Mouse (Mus musculus): ENCODE results near the gene Pcmt1. TPM values are rescaled to one million over a fixed set of nuclear protein-coding genes. Genes with fewer than 3 reads are reported as not detected.

The Pcmt1 gene
- polyA plus RNA-seq, 1 experiment: 8.5 TPM

GRCm38 (mm10) chr10:7582157-7582890, 98.6 kb downstream of the Pcmt1 start:
- H3K9me3 ChIP-seq (ENCODE audit: control insufficient read depth, low read length): no peaks in the 10 kb centered on the region
- no peak for TF ChIP-seq TAL1 (IDR thresholded peaks at IDR 0.05; ENCODE audit: low read length)
- TF ChIP-seq GATA1 (IDR thresholded peaks at IDR 0.05; ENCODE audit: low read length): no peak
- H3K4me3 ChIP-seq (replicated peaks): no peak overlapping the region
- H3K36me3 ChIP-seq (ENCODE audit: control insufficient read depth): no peaks in the 10 kb centered on the region
- H3K27me3 ChIP-seq (ENCODE audit: control insufficient read depth): peaks cover 4% of the 10 kb centered on the region
- no peaks in the 10 kb centered on the region for H3K4me1 ChIP-seq (ENCODE audit: control insufficient read depth)

- no peaks in the 10 kb centered on the region for H3K4me1 ChIP-seq (ENCODE audit: control insufficient read depth)
- TF ChIP-seq TAL1 (IDR thresholded peaks at IDR 0.05; ENCODE audit: low read length) (no peak), GATA1 (IDR thresholded peaks at IDR 0.05; ENCODE audit: low read length) (no peak)
- H3K9me3 ChIP-seq (ENCODE audit: control insufficient read depth, low read length): no peaks in the 10 kb centered on the region
- H3K36me3 ChIP-seq (ENCODE audit: control insufficient read depth): no peaks in the 10 kb centered on the region
- peaks cover 4% of the 10 kb centered on the region for H3K27me3 ChIP-seq (ENCODE audit: control insufficient read depth)
- no peak overlapping the region for H3K4me3 ChIP-seq (replicated peaks)
These were observed 99.5 kb downstream of the Pcmt1 start for GRCm38 (mm10) chr10:7581401-7581800.

Other genes starting within 250 kb of the Pcmt1 start
- not detected in 2 replicates for gene Ulbp1, start 207.5 kb downstream of the Pcmt1 start, polyA plus RNA-seq (2012)
- gene Lrp11, start 91.3 kb downstream of the Pcmt1 start, polyA plus RNA-seq (2012): not detected in 2 replicates
- gene Nup43, start 13.6 kb downstream of the Pcmt1 start, polyA plus RNA-seq (2012): 0.03 and 0.23 TPM in 2 replicates
- 0.15 and 0.16 TPM in 2 replicates for gene Lats1, start 78 bp upstream of the Pcmt1 start, polyA plus RNA-seq (2012)
- gene Katna1, start 44.9 kb upstream of the Pcmt1 start, polyA plus RNA-seq (2012): 0.19 and 0.23 TPM in 2 replicates
- gene Ginm1, start 111.7 kb upstream of the Pcmt1 start, polyA plus RNA-seq (2012): 1.3 and 1.4 TPM in 2 replicates
- 0.38 and 0.91 TPM in 2 replicates for gene Ppil4, start 111.8 kb upstream of the Pcmt1 start, polyA plus RNA-seq (2012)
- not detected in 2 replicates for gene Zc3h12d, start 151.3 kb upstream of the Pcmt1 start, polyA plus RNA-seq (2012)

Data from erythroblast, embryonic 14.5 days (primary cell).